Mouse (Mus musculus): ENCODE results near the gene Trap1. TPM values are rescaled to one million over a fixed set of nuclear protein-coding genes. Genes with fewer than 3 reads are reported as not detected.
"Not testable (repeated sequence)": the region's sequence is repeated elsewhere in the genome, so short reads cannot be mapped to it uniquely, and the experiment has no call there.

Trap1 gene
- 100 to 1,000 TPM; 156 to 159 TPM for total RNA-seq (2021)
- long read RNA-seq, experiment 1, transcript Trap1-201 (18 exons, 2,320 nt) = major isoform, 160 of 188 reads
- long read RNA-seq, experiment 1, partial matches to known transcripts = 17 of 188 reads
- long read RNA-seq, experiment 1, other reads (novel, unspliced or antisense) = 11 of 188 reads
- long read RNA-seq, experiment 2, transcript Trap1-201 (18 exons, 2,320 nt) = major isoform, 208 of 261 reads
- long read RNA-seq, experiment 2, partial matches to known transcripts = 27 of 261 reads
- long read RNA-seq, experiment 2, other reads (novel, unspliced or antisense) = 26 of 261 reads

- DNase-seq (ENCODE audit: low spot score in 2 of 2) = peak; percentile 83 to 91
Observed at GRCm38 (mm10) chr16:4077384-4078061, at the start of gene Trap1. TSS of gene Trap1 (minus strand) at chr16:4077827.

- DNase-seq (ENCODE audit: low spot score in 2 of 2) = no peak
Observed at GRCm38 (mm10) chr16:4117072-4117471, 39.4 kb upstream of the Trap1 start.

DNA sequence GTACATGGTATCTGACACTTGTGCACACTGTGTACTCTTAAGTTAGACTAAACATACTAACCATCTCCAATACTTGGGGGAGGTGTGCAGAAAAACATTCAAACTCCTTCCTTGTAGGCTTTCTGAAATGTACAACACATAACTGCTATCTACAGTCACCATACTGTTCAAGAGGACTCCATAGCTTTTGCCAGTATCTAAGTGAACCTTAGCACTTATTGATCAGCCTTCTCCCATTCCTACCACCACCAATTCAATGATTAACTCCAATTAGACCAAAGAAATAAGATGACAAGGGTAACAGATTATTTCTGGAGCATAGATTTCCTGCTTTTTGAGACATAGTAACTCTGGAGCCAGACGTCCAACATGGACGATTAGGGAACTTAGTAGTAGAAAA, 22.7 kb upstream of the Trap1 start:
- no peak for DNase-seq (ENCODE audit: low spot score in 2 of 2)

DNA sequence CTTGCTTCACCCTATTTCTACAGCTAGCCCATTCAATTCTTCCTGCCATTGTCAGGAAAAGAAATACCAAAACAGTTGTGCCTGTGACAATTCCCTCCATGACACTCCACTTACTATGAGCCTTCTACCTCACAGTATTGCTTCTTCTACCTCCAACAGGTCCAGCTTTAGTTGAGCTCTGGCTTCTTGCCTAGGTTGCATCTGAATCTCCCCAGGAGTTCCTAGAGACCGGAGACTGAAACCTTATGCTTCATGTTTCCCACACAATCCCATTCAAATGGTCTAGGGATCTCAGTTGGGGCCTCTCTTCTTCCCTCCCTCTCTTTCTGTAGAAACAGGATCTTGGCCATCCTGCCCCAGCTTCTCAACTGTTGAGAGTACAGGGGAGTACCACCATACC, 19.9 kb upstream of the Trap1 start:
- DNase-seq (ENCODE audit: low spot score in 2 of 2) = no peak

- no peak for DNase-seq (ENCODE audit: low spot score in 2 of 2)
Observed at GRCm38 (mm10) chr16:4096898-4097297, 19.3 kb upstream of the Trap1 start.

GRCm38 (mm10) chr16:4096141-4096540, 18.5 kb upstream of the Trap1 start:
- DNase-seq (ENCODE audit: low spot score in 2 of 2) = no peak

DNA sequence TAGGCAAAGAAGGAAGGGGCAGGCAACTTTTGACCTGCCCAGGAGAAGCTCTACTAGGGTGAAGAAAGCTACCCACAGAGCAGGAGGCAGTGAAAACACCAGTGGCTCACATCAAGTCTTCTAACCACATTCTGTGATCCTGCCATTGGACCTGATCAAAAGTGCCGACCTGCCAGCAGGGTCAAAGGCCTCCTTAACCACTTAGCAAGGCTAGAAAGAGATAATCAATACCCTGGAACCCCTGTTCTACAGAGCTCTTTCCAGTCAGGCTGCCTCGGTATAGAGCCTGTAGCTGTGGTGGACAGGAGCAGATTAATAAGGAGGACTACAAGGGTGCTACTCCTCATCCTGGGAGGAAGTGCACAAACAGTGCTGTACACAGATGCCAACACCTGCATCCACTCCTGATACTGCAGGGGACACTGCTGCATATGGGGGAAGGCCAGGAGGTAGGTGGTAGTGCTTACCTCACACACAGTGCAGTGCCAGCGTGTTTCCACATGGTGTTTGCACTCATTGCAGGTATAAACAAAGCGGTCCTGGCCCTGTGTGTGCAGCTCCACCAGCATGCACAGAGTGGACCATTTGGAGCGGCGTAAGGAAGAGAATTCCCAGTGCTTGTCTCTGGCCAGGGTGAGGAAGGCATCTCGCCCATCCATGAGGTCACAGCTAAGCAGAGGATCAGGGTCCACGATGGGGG, 9.7 kb upstream of the Trap1 start:
- no peak for DNase-seq (ENCODE audit: low spot score in 2 of 2)

DNA sequence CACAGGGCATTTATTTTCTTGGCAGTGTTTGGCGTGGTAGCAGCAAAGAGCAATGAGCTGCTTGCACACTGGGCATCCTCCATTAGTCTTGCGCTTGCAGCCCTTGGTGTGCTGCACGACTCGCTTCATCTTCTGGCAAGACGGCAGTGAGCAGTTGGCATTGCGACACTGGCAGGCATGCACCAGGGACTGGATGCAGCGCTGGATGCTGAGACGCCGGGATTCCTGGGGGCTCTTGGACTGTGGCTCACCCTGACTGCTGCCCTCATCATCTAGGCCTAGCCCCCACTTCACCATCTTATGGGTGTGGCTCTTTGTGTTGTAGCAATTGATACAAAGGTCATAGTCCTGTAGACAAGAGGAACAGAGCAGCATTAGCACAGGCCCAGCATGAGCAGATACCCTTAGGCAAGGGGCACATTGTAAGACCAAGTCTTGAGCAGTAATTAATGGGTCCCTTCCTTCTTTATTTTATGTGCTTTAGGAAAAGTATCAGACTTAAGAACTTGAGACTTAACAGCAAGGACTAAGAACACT, 8.3 kb upstream of the Trap1 start:
- DNase-seq (ENCODE audit: low spot score in 2 of 2) = no peak

DNA sequence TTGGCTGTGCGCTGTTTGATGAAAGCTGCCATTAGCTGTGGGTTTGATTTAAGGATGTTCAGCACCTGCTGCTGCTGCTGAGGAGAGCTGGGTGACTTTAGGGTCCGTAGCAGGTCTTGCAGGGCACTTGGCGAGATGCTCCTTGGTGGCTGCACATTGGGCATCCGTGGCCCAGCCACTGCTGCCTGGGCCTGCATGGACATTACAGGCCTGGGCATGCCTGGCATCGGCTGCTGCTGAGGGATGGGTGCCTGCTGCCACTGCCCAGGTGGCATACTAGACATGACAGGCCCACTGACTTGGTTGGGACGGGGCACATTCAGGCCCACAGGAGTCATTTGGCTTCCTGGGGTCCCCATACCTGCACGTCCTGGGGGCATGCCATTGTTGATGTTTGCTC, 7.4 kb upstream of the Trap1 start:
- no peak for DNase-seq (ENCODE audit: low spot score in 2 of 2)

DNA sequence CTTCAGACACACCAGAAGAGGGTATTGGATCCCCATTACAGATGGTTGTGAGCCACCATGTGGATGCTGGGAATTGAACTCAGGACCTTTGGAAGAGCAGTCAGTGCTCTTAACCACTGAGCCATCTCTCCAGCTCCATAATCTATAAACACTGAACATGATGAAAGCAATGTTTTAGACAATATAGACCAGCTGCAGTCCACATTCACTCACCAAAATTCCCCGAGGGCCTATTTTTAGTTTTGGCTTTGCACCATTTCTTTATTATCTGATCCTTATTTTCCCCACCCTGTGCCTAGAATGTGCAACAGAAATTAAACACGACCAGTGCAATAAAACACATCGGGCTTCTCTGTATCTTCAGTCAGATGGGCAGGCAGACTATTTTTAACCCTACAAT, 2.8 kb upstream of the Trap1 start:
- not testable (repeated sequence) for DNase-seq (ENCODE audit: low spot score in 2 of 2)

DNA sequence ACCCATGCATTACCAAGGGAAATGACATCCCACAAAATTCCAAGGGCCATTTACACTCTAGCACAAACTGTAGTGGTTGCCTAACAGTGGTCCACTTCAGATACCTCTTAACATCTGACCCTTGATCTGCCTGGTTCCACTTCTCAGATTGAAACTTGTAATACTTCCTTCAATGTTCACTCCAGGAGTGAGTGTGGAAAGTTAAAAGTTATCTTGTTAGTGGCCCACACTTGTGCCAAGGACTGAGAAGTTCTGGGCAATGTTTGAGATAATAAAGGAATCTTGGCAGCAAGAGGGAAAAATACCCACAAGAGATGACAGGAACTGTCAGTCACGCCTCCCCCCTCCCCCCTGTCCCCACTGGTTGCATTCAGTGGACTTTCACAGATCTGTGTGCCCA, 2.0 kb upstream of the Trap1 start:
- DNase-seq (ENCODE audit: low spot score in 2 of 2) = no peak

DNA sequence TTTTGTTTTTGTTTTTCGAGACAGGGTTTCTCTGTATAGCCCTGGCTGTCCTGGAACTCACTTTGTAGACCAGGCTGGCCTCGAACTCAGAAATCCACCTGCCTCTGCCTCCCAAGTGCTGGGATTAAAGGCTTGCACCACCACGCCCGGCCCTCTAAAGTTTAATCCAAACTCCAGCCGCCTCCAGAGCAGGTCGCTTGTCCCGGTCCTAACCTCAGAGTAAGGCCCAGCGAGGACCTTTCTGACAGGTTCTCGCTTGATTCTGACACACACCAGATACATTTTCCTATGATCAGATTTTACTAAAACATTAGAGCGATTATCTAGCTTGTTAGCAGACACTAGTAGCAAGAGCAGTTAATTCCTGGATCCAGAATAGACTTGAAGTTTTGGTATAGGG, 675 bp upstream of the Trap1 start:
- not testable (repeated sequence) for DNase-seq (ENCODE audit: low spot score in 2 of 2)

DNA sequence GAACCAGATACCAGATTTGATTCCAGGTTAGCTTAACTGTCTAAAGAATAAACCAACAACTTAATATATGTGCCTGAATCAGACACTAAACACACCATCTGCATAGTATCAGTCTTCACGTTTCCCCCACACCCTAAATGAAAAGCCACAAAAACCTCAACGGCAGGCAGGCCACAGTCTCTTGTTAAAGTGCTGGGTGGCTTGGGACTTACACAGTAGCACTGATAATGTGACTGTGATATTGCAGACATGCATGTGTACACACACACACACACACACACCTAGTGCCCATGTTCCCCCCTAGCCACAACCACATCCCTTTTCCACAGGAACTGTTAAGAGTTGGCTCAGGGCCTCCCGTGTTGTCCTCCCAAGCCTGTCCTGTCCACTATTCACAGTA, 2.8 kb downstream of the Trap1 start:
- no peak for DNase-seq (ENCODE audit: low spot score in 2 of 2)

- DNase-seq (ENCODE audit: low spot score in 2 of 2) = no peak
Observed at GRCm38 (mm10) chr16:4074297-4074696, 3.3 kb downstream of the Trap1 start.

DNA sequence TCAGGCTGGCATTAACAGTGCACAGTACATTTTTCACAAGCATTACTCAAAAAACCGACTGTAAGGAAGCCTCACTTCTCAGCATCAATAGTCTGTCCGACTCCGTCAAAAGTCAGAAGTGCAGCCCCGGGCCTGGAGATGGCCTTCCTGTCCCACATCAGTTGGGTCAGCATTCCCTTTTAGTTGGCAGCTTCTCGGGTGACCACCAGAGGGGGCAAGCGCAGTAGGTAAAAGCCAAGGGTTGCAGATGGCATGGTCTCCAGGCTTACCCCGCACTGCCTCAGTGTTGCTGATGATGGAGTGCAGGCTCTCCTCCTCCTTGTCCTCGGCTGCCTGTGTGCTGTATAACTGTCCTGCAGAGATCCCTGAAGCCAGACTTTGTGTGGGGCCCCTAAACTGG, 9.0 kb downstream of the Trap1 start:
- DNase-seq (ENCODE audit: low spot score in 2 of 2) = peak in 1 of 2 experiments; percentile 36

DNA sequence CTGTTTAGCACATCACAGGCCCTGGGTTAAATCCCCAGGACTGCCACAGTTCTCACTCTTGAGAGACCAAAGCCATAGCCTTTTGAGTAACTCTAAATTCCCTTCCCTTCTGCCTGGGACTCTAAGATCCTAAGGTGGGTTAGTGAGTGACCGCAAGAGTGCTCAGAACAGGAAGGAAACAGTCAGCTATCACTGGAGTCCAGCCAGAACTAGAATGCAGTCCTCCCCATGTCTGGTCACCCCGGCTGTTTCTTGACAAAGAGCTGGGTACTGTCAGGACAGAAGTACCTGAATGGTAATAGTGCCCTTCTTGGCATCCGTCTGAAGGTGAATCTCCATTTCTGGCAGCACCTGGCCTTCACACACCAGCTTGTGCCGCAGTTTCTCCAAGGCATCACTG, 12.7 kb downstream of the Trap1 start:
- DNase-seq (ENCODE audit: low spot score in 2 of 2) = no peak

GRCm38 (mm10) chr16:4053811-4054210, 23.8 kb downstream of the Trap1 start:
- no peak for DNase-seq (ENCODE audit: low spot score in 2 of 2)

DNA sequence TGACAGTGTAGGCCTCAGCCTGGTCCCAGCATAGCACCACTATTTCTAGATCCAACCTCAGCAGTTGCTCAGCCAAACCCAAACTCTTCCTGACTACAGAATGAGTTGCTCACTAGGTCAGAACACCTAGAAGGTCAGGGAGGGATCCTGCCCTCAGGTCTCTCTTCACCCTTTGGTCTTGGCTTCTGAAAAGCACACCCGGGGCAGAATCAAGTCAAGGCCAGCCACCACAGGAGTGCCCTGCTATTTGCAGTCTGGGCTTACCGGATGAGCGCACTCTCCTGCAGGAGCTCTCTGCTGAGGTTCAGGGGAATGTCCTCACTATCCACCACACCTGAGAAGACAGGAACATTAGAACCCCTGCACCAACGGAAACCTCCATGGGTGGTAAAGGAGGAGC, 25.0 kb downstream of the Trap1 start:
- DNase-seq (ENCODE audit: low spot score in 2 of 2) = no peak

DNA sequence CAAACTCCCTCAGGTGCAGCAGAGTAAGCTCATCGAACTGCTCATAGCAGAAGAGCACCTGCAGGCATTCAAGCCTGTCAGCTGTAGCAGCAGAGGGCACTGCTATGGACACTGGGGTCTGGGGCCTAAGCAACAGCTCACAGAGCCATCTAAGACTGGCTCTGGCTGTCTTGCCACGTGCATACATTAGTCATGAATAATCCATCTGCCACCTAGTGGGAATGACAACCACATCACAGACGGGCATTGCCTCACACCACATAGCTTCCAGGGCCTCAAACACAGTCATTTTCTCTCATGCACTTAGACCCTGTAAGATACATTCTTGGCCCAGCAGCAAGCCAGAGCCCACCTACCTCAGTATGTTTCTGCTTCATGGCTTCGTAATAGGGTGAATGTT, 32.1 kb downstream of the Trap1 start:
- DNase-seq (ENCODE audit: low spot score in 2 of 2) = no peak

DNA sequence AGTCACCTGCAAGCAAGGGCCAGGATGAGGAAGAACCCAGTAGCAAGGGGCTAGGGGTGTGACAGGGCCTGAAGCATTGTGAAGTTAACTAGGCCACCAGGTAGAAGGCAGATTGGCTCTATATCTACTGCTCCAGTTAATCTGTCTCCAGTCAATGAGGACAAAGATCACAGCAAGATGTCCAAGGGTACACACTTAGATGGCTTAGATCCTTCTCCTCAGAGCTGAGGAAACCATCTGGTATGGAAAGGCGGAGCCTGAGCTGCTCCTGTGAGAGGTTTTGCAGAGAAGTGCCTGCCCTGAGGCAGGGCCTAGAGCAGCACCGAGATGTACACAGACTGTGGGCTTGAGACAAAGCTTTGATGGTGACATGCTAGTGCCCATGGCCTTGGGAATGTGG, 33.5 kb downstream of the Trap1 start:
- DNase-seq (ENCODE audit: low spot score in 2 of 2) = no peak

GRCm38 (mm10) chr16:4041646-4042045, 36.0 kb downstream of the Trap1 start:
- no peak for DNase-seq (ENCODE audit: low spot score in 2 of 2)

- DNase-seq (ENCODE audit: low spot score in 2 of 2) = no peak
Observed at GRCm38 (mm10) chr16:4040206-4040605, 37.4 kb downstream of the Trap1 start.

All from adrenal gland, postnatal 4 days (tissue).